Mouse (Mus musculus) hematopoietic stem cell, adult 5-6 weeks (primary cell): Measurements from ENCODE around the gene Rapgef6. TPM values are rescaled to one million over a fixed set of nuclear protein-coding genes. Genes with fewer than 3 reads are reported as not detected.

Experiments
- ATAC-seq, 2 experiments: fragments of 125-278 bp in 1 of 2; replicated peaks in 1 of 2; 2 replicates each; pipeline ENCODE4 v1.8.0; 2016 to 2017; ENCODE audit warnings: inconsistent platforms in 2 of 2, mild to moderate bottlenecking in 2 of 2, moderate number of reproducible peaks in 2 of 2, low read depth in 1 of 2, moderate TSS enrichment in 1 of 2; ENCODE audit not compliant: low FRiP score in 2 of 2, poor library complexity in 2 of 2, severe bottlenecking in 2 of 2, insufficient read depth in 1 of 2, low TSS enrichment in 1 of 2
- total RNA-seq: library from RNA; stranded (forward); fragments of 172-1452, 232-1000 nt; gene quantifications from 2 replicates; pipeline ENCODE4 v1.2.3, GENCODE M21; 2017

Gene Rapgef6
- total RNA-seq, 1 experiment from 2014 or later = 56.4 TPM

DNA sequence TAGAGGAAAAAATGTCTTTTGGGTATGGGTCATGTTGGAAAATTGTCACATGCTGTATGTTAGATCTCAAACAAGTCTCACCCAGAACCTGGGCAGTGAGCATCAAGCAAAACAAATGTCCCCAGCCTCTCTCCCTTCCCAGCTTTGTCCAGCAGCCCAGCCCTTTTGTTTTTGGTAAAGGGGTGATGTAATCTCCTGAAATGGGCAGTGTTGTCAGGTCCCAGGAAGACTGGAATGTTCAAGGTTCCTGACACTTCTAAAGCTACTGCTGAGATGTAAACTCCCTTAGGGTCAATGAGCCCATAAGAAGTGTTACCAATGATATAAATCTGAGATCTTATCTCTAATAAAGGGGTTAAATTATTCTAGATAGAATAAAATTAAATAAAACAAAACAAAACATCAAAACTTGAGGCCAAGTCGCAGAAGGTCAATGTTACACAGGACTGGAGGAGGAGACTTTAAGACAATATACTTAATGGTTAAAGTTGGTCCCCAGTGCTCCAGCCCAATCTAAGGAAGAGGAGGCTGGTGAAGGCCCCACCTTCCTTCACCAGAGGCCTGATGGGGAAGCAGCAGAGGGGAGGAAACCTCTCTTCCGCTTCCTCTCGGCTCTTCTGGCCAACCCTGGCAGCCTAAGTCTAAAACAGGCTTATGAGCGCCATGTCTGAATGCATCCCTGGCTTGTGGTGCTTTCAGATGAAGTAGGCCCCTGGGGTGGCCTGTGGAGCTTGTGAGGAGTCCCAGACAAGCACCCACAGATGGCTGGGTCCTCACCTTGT lies 188.1 kb downstream of the Rapgef6 start:
- 0 out of 4 replicates have a peak, but pooled peaks of 1 of the 2 experiments have one; percentile 25 for ATAC-seq

DNA sequence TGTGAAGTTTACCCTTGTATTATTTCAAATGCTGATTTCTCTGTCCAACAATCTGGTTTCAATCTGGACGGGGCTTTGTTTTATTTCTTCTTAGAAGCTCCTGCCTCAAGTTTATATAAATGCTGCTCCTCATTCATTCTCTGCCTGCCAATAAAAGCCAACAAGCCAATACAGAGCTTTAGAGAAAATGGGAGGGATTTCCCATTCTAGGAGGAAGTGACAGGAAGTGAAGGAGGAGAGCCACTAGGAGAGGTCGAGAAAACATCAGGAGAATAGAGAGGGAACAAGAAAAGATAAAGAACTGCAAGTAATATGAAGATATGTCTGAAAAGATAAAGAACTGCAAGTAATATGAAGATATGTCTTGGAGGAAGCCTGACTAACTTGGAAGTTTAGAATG lies 190.2 kb downstream of the Rapgef6 start:
- ATAC-seq = no peak

GRCm38 (mm10) chr11:54717893-54718292 lies 195.2 kb downstream of the Rapgef6 start:
- no peak for ATAC-seq

GRCm38 (mm10) chr11:54718601-54719000 lies 196.0 kb downstream of the Rapgef6 start:
- ATAC-seq = no peak

DNA sequence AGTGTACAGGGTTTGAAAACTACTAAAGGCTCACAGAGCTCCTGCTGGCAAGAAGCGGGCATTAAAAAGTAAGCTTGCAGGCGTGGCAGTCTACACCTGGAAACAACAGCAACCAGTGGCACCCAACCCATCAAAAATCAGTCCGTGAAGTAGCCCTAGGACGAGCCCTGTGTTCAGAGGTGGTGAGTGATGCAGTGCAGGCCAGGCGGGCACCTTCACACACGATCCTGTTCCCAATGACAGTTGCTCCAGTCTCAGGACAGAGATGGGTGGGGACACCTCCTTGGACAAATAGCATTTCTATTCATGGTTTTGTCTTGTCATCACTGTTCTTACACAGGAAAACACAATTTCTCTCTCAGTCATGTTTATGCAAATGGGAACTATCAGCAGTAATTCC lies 199.4 kb downstream of the Rapgef6 start:
- ATAC-seq = no peak

GRCm38 (mm10) chr11:54724353-54725034 lies 201.8 kb downstream of the Rapgef6 start:
- ATAC-seq = no peak

DNA sequence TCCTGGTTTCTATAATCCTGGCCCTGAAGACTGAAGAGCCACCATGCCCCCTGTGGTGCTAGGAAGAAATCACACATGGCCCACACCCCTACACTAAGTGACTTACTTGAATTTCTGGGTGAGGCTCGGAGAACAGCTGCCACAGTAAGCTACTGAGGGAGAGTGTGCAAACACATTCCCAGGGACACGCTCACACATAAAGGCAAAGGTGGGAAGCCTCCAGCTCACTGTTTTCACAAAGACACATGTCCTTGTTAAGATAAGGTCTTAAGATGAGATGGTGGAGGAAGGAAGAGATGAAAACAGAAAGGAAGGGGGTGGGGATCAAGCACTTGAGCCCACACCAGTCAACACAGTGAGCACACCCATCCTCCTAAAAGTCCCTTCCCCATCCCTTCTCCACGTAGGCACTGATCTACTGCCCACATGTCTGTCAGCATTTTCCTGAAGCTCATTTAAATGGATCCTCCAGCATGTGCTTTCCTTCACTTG lies 204.0 kb downstream of the Rapgef6 start:
- no peak for ATAC-seq

DNA sequence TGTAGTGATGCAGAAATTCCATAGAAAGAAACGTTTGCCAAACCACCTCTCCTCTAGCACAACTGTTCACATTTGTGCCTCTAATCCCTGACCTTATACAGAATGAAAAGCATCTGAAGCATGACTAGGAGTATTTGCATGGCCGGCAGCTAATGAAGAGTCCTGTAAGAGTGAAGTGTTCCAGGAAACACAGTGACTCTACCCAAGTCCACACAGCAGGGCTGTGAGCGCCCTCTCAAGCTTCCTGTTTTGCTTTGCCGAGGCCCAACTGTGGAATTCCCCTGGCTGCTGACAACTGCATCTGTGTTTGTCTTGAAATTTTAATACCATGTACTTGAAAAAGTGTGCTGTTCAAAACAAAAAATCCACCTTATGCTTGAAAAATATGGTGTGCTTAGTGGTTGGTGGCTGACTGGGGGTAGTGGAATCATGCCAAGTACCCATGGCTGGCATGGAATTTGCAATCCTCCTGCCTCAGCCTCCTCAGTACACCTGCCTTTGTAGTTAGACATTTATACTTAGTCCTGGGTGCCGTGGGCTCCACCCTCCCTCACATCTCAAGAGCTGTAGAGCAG lies 204.8 kb downstream of the Rapgef6 start:
- peak; percentile 74 to 77 for ATAC-seq

GRCm38 (mm10) chr11:54728371-54728770 lies 205.7 kb downstream of the Rapgef6 start:
- ATAC-seq = 0 out of 4 replicates have a peak, but pooled peaks of 1 of the 2 experiments have one; percentile 39

- no peak for ATAC-seq
Measured at GRCm38 (mm10) chr11:54729311-54729710, 206.7 kb downstream of the Rapgef6 start.

DNA sequence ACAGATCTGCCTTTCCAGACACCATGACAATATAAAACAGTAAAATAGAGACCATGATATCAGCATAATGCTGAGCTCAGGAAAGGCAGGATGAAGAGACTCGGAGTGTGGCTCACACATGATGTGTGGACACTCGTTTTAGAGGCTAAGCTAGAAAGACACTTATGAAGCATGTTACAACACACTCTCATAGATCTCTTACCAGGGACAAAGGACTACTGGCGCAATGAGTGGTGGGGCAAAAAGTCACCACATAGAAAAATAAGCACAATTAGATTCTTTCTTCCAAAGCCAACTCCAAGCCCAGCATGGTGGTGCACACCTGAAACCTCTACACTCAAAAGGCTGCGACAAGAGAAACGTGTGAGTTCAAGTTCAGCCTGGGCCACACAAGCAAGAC lies 208.3 kb downstream of the Rapgef6 start:
- no peak for ATAC-seq

GRCm38 (mm10) chr11:54731367-54731766 lies 208.7 kb downstream of the Rapgef6 start:
- ATAC-seq = no peak

DNA sequence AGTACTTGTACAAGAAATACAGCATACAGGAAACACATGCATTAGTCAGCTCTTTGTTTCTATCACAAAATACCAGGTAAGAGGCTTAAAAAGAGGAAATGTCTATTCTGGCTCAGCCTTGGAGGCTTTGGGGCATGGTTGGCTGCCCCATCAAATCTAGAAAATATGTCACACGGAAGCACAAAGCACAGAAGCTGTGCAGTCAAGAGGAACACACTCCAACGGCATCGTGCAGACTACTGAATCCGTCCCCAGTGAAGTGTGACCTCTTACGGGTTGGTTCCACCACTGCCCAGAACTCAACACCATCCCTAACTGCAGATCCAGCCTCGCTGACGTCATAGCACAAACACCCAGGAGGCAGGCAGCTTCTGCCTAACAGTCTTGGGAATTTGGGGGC lies 210.9 kb downstream of the Rapgef6 start:
- peak; percentile 17 to 22; a peak in 1 of 4 replicates for ATAC-seq

DNA sequence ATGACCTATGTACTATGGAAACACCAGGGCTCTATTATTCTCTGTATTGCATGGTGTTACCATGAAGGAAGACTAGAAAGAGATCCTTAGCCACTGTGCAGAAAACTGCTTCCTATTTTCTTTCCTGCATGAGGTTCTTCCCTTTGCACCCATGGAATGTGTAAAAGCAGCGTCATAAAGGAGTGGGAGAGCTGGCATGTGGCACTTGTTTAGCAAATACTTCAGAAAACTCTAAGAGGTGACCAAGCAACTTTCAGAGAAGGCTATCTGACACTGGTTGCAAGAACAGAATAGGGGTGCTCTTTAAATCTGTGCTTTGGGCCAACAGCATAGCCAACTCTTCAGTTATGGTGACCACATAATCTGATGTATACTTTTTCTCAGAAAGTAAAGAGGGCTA lies 212.5 kb downstream of the Rapgef6 start:
- no peak for ATAC-seq

DNA sequence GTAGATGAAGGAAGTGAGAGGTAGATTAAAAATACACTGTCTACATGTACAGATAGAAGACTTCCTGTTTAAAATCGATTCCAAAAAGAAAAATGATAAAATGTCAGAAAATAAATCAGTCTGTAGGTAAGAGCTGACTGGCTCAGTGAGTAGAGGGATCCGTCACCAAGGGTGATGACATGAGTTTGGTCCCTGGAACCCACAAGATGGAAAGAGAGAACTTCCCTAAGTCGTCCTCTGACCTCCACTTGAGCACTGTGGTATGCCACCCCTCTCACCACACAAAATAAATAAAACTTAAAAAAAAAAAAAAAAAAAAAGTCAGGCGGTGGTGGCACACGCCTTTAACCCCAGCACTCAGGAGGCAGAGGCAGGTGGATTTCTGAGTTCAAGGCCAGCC lies 214.3 kb downstream of the Rapgef6 start:
- ATAC-seq = 0 out of 4 replicates have a peak, but pooled peaks of 1 of the 2 experiments have one; percentile 42

- ATAC-seq = no peak
Measured at GRCm38 (mm10) chr11:54739012-54739750, 216.5 kb downstream of the Rapgef6 start.

GRCm38 (mm10) chr11:54741330-54741729 lies 218.7 kb downstream of the Rapgef6 start:
- ATAC-seq = no peak
